Mouse (Mus musculus): ENCODE data around the gene Gtf2f2. TPM values are rescaled to one million over a fixed set of nuclear protein-coding genes. Genes with fewer than 3 reads are reported as not detected.
"Not testable (repeated sequence)": the region's sequence is repeated elsewhere in the genome, so short reads cannot be mapped to it uniquely, and the experiment has no call there.

Gene Gtf2f2
- polyA plus RNA-seq, 1 experiment from 2014 or later, result 37.5 TPM

DNA sequence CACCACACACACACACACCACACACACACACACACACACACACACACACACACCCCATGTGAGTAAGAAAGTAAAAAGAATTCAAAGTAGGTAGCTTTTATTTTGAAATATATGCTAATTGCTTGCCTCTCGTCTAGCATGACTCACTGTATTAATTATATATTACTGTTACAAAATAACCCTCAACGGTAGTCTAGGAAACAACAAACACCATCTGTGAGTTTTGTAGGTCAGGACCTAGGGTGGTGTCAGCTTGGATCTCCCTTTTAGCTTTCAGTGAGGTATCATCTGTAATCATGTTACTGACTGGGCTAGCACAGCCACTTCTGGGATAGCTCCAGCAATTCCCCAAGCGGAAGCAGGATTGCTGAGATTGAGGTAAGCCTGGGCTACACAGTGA, 133.4 kb downstream of the Gtf2f2 start:
- no peak overlapping the region for H3K9ac ChIP-seq
- 77% methylated on average over 3 of the region's 3 CpGs for WGBS
- no peak for ATAC-seq (ENCODE audit: insufficient read depth)
- no peak overlapping the region for H3K27ac ChIP-seq (ENCODE audit: low read depth)
- no peaks in the 10 kb centered on the region for H3K9me3 ChIP-seq (ENCODE audit: low read depth, low read length)
- H3K4me1 ChIP-seq (ENCODE audit: insufficient read depth), result no peaks in the 10 kb centered on the region
- H3K27me3 ChIP-seq (ENCODE audit: insufficient read depth, low read length), result no peaks in the 10 kb centered on the region
- DNase-seq, result no peak
- no peak overlapping the region for H3K4me3 ChIP-seq (ENCODE audit: low read depth, low read length)
- no peak overlapping the region for H3K4me2 ChIP-seq
- no peaks in the 10 kb centered on the region for H3K36me3 ChIP-seq (ENCODE audit: insufficient read depth)
- no peak for TF ChIP-seq CTCF (IDR thresholded peaks at IDR 0.05; ENCODE audit: low read depth)

DNA sequence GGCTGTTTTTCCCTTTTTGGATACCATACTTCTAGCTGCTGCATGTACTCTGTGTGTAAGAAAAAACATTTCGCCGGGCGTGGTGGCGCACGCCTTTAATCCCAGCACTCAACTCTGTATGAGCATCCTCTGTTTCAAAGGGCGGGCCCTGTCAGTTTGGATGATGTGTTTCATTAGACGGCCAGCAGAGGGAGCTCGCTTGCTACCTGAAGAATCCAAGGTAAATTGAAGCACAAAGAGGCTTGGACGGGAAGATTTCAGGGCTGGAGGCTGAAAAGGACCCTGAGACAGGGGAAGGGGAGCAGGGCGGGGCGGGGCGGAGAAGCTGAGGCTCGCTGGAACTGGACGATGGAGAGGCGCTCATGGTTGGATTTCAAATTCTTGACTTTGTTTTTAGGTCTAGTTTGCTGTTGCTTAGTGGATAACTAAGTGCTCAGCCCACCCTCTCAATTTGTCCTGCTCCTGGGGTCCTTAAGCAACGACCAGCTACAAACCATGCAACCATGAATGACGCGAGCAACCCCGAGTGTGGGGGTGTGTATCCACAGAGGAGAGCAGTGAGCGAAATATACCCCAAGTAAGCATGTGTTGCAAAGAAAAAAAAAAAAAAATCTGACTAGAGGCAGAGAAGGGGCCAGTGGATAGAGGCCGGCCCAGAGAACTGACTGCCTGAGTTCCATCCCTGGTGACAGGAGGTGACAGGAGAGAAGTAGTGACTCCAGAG, 134.2 kb downstream of the Gtf2f2 start:
- 10% methylated on average over 21 of the region's 21 CpGs for WGBS

DNA sequence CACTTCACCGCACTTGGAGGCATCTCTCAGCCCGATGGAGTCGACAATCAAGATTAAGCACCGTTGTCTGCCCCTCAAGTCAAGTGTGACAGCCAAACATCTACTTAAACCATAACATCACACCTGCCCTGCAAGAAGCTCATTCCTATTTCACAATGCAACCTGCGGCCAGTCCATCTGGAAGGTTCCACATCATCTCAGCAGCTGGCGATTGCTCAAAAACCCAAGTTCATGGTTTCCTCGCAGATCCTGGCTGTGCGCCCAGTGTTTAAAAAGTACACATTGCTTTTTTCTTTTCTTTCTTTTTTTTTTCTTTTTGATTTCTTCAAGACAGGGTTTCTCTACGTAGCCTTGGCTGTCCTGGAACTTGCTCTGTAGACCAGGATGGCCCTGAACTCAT, 137.1 kb downstream of the Gtf2f2 start:
- Histone ChIP-seq H3K9ac (no peak overlapping the region), H3K4me3 (ENCODE audit: low read depth, low read length) (no peak overlapping the region), H3K27ac (ENCODE audit: low read depth) (no peak overlapping the region), H3K4me1 (ENCODE audit: insufficient read depth) (no peaks in the 10 kb centered on the region), H3K9me3 (ENCODE audit: low read depth, low read length) (no peaks in the 10 kb centered on the region), H3K27me3 (ENCODE audit: insufficient read depth, low read length) (no peaks in the 10 kb centered on the region), H3K36me3 (ENCODE audit: insufficient read depth) (no peaks in the 10 kb centered on the region), H3K4me2 (no peak overlapping the region)
- 54% methylated on average over 9 of the region's 9 CpGs for WGBS
- no peak for ATAC-seq (ENCODE audit: insufficient read depth)
- peak; percentile 90 for DNase-seq
- TF ChIP-seq CTCF (IDR thresholded peaks at IDR 0.05; ENCODE audit: low read depth), result no peak

More for the DNA sequence above, 134.2 kb downstream of the Gtf2f2 start:
- H3K36me3 ChIP-seq (ENCODE audit: insufficient read depth), result no peaks in the 10 kb centered on the region
- ATAC-seq (ENCODE audit: insufficient read depth), result peak; percentile 39; the same call in 1 of the 2 replicates
- H3K4me3 ChIP-seq (ENCODE audit: low read depth, low read length), result no peak overlapping the region
- TF ChIP-seq CTCF (IDR thresholded peaks at IDR 0.05; ENCODE audit: low read depth), result peak; percentile 87
- DNase-seq, result peak; percentile 87
- H3K27ac ChIP-seq (ENCODE audit: low read depth), result no peak overlapping the region
- no peaks in the 10 kb centered on the region for H3K4me1 ChIP-seq (ENCODE audit: insufficient read depth)
- H3K27me3 ChIP-seq (ENCODE audit: insufficient read depth, low read length), result no peaks in the 10 kb centered on the region
- peak overlapping the region; percentile 43; the same call in 1 of the 2 replicates for H3K4me2 ChIP-seq
- H3K9me3 ChIP-seq (ENCODE audit: low read depth, low read length), result no peaks in the 10 kb centered on the region
- no peak overlapping the region for H3K9ac ChIP-seq

DNA sequence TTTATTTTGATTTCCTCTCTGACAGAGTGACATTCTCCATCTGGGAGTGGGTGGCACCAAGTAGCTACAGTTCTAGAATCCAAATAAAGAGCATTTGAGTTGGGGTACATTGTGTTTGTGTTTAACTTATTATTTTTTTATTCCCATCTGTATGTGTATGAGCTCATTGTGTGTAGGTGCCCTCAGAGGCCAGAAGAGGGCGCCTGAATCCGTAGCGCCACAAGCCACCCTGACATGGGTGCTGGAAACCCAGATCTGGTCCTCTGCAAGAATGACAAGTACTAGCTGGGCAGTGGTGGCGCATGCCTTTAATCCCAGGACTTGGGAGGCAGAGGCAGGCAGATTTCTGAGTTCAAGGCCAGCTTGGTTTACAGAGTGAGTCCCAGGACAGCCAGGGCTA, 138.9 kb downstream of the Gtf2f2 start:
- Histone ChIP-seq H3K9me3 (ENCODE audit: low read depth, low read length) (no peaks in the 10 kb centered on the region), H3K27me3 (ENCODE audit: insufficient read depth, low read length) (no peaks in the 10 kb centered on the region), H3K4me2 (no peak overlapping the region), H3K4me1 (ENCODE audit: insufficient read depth) (no peaks in the 10 kb centered on the region), H3K36me3 (ENCODE audit: insufficient read depth) (no peaks in the 10 kb centered on the region), H3K27ac (ENCODE audit: low read depth) (no peak overlapping the region), H3K4me3 (ENCODE audit: low read depth, low read length) (no peak overlapping the region), H3K9ac (no peak overlapping the region)
- DNase-seq, result no peak
- ATAC-seq (ENCODE audit: insufficient read depth), result no peak
- WGBS, result 89% methylated on average over 4 of the region's 4 CpGs
- peak; percentile 22; the same call in 1 of the 2 replicates for TF ChIP-seq CTCF (IDR thresholded peaks at IDR 0.05; ENCODE audit: low read depth)

DNA sequence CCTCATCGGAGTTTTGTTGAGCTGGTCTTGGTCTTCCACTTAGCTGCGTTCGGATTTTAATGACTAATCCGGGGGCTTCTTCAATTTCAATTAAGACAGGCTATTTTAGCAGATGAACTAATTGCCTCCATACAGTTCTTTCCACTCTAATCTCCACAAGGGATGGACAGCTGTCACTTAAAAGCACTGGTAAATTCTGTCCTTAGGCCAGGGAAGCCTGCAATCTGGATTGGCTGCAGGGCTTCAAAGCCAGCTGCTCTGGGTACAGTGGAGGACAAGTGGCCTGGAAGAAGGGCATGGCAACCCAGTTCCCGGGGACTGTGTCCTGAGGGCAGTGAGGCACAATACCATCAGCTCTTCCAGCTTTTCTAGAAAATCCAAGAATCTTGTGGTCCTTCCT, 139.6 kb downstream of the Gtf2f2 start:
- H3K4me1 ChIP-seq (ENCODE audit: insufficient read depth), result no peaks in the 10 kb centered on the region
- WGBS, result 22% methylated on average over 4 of the region's 5 CpGs
- no peak overlapping the region for H3K27ac ChIP-seq (ENCODE audit: low read depth)
- TF ChIP-seq CTCF (IDR thresholded peaks at IDR 0.05; ENCODE audit: low read depth), result no peak
- no peak for ATAC-seq (ENCODE audit: insufficient read depth)
- no peaks in the 10 kb centered on the region for H3K9me3 ChIP-seq (ENCODE audit: low read depth, low read length)
- H3K4me3 ChIP-seq (ENCODE audit: low read depth, low read length), result no peak overlapping the region
- DNase-seq, result no peak
- no peak overlapping the region for H3K4me2 ChIP-seq
- H3K36me3 ChIP-seq (ENCODE audit: insufficient read depth), result no peaks in the 10 kb centered on the region
- H3K9ac ChIP-seq, result no peak overlapping the region
- no peaks in the 10 kb centered on the region for H3K27me3 ChIP-seq (ENCODE audit: insufficient read depth, low read length)

DNA sequence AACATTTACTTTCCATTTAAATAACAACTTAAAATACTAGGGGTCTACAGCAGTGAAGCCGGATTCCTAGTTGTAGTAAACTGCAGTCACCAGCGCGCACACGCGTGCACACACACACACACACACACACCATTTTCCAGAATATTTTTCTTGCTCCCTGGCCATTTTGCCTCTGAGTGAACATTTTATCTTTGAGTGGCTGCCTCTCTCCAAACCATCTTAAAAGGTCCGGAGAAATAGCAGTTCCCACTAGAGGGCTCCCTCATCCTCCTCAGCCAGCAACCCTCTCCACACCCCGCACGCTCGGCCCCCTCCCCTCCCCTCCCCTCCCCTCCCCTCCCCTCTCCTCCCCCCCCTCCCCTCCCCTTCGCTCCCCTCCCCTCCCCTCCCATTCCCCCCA, 140.0 kb downstream of the Gtf2f2 start:
- H3K27ac ChIP-seq (ENCODE audit: low read depth), result no peak overlapping the region
- no peak overlapping the region for H3K9ac ChIP-seq
- H3K4me1 ChIP-seq (ENCODE audit: insufficient read depth), result no peaks in the 10 kb centered on the region
- H3K9me3 ChIP-seq (ENCODE audit: low read depth, low read length), result no peaks in the 10 kb centered on the region
- H3K36me3 ChIP-seq (ENCODE audit: insufficient read depth), result no peaks in the 10 kb centered on the region
- WGBS, result 13% methylated on average over 9 of the region's 10 CpGs
- H3K4me2 ChIP-seq, result peak overlapping the region; percentile 36; the same call in 1 of the 2 replicates
- DNase-seq, result peak; percentile 85
- H3K4me3 ChIP-seq (ENCODE audit: low read depth, low read length), result no peak overlapping the region
- peak; percentile 51 for TF ChIP-seq CTCF (IDR thresholded peaks at IDR 0.05; ENCODE audit: low read depth)
- no peaks in the 10 kb centered on the region for H3K27me3 ChIP-seq (ENCODE audit: insufficient read depth, low read length)
- no peak for ATAC-seq (ENCODE audit: insufficient read depth)

DNA sequence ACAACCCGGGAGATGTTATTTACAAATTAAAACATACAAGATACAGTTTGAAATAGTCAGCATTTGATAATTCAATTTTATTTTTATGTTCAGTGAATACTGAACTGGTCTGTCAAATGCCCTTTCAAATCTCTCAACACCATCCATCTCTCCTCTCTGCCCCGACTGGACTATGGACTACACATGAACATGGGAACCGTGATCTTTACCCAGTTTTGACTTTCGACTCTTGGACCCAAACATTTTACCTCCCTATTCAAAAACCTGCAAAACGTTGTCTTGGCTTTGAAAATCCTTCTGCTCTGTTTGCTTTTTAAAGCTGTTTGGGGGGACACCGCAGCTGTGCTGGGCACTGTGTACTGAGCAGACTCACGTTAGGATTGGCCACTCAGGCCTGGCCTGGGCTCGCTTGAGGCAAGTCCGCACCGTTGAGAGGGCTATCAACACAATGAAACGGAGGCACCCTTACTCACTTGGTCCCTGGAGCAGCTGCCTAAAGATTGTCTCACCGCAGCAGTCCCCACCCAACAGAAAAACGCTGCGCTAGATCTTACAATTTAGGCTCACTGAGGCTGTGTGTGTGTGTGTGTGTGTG, 140.8 kb downstream of the Gtf2f2 start:
- WGBS, result 62% methylated on average over 14 of the region's 14 CpGs
- DNase-seq (no peak), ATAC-seq (ENCODE audit: insufficient read depth) (no peak)
- no peak for TF ChIP-seq CTCF (IDR thresholded peaks at IDR 0.05; ENCODE audit: low read depth)
- H3K4me2 ChIP-seq, result no peak overlapping the region
- H3K27me3 ChIP-seq (ENCODE audit: insufficient read depth, low read length), result no peaks in the 10 kb centered on the region
- H3K9ac ChIP-seq, result no peak overlapping the region
- no peaks in the 10 kb centered on the region for H3K36me3 ChIP-seq (ENCODE audit: insufficient read depth)
- no peaks in the 10 kb centered on the region for H3K4me1 ChIP-seq (ENCODE audit: insufficient read depth)
- no peak overlapping the region for H3K4me3 ChIP-seq (ENCODE audit: low read depth, low read length)
- no peaks in the 10 kb centered on the region for H3K9me3 ChIP-seq (ENCODE audit: low read depth, low read length)
- H3K27ac ChIP-seq (ENCODE audit: low read depth), result no peak overlapping the region

DNA sequence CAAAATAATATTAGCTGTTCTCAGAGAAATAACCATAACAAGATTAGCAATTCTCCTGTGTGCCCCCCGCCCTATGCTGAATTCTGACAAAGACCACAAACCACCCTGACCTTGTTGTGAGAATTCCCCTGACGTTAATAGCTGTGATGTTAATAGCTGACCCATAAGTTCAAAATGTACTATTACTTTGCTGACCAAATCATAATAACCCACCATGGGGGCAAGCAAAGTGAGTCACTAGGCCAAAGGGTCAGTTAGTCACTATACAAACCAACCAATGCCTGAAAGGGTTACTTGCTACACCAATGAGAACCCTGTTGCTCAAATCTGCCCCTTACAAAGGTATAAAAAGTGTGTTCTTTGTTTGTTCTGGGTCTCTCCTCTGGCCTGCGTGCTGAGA, 142.6 kb downstream of the Gtf2f2 start:
- not testable (repeated sequence) for ATAC-seq (ENCODE audit: insufficient read depth); H3K4me2 ChIP-seq; H3K4me3 ChIP-seq (ENCODE audit: low read depth, low read length); DNase-seq; H3K27me3 ChIP-seq (ENCODE audit: insufficient read depth, low read length); H3K36me3 ChIP-seq (ENCODE audit: insufficient read depth); H3K9ac ChIP-seq; H3K9me3 ChIP-seq (ENCODE audit: low read depth, low read length); H3K4me1 ChIP-seq (ENCODE audit: insufficient read depth); H3K27ac ChIP-seq (ENCODE audit: low read depth)
- 80% methylated on average over 3 of the region's 3 CpGs for WGBS
